Mouse (Mus musculus) left cerebral cortex, adult 11 months (tissue): ENCODE results near the gene Serpinb2.

Experiments
- DNase-seq: peaks from one replicate; pipeline ENCODE4 v3.0.0; 2022; ENCODE audit warnings: low spot score

The Serpinb2 gene

GRCm38 (mm10) chr1:107582900-107583299 is 71.7 kb downstream of the Serpinb2 start:
- DNase-seq: no peak

GRCm38 (mm10) chr1:107583958-107584376 is 72.7 kb downstream of the Serpinb2 start:
- no peak for DNase-seq

GRCm38 (mm10) chr1:107584932-107585331 is 73.7 kb downstream of the Serpinb2 start:
- no peak for DNase-seq
